Mouse (Mus musculus) ES-E14 (cell line): ENCODE measurements around the gene Naa16.

Experiments used
- CHD2 ChIP-seq: IDR thresholded peaks from 2 replicates; pipeline ENCODE4 v1.6.1; 2014; ENCODE audit warnings: mild to moderate bottlenecking, low read depth, low read length, inconsistent platforms
- MAFK ChIP-seq: IDR thresholded peaks from 2 replicates; pipeline ENCODE4 v1.6.1; 2014; ENCODE audit warnings: mild to moderate bottlenecking, low read depth, low read length, inconsistent platforms; ENCODE audit not compliant: insufficient read depth
- ZC3H11A ChIP-seq: IDR thresholded peaks from 2 replicates; pipeline ENCODE4 v1.6.1; 2012; ENCODE audit warnings: low read depth, mild to moderate bottlenecking, inconsistent platforms, low read length, borderline replicate concordance
- ZNF384 ChIP-seq: IDR thresholded peaks from 2 replicates; pipeline ENCODE4 v1.6.1; 2012; ENCODE audit warnings: low read depth, low read length, inconsistent platforms

GRCm38 (mm10) chr14:79283952-79284351 lies 106.6 kb downstream of the Naa16 start:
- no peak for TF ChIP-seq ZNF384
- no peak for TF ChIP-seq CHD2
- no peak for TF ChIP-seq ZC3H11A
- TF ChIP-seq MAFK, result no peak
